Mouse (Mus musculus) kidney, postnatal 4 days (tissue): ENCODE measurements around the gene Cyp2c39.
"Not testable (repeated sequence)": the region's sequence is repeated elsewhere in the genome, so short reads cannot be mapped to it uniquely, and the experiment has no call there.

Source experiments
- DNase-seq, 2 experiments: peaks; one replicate each; pipeline ENCODE4 v3.0.0; 2021; ENCODE audit warnings: mixed read lengths in 2 of 2

The Cyp2c39 gene

DNA sequence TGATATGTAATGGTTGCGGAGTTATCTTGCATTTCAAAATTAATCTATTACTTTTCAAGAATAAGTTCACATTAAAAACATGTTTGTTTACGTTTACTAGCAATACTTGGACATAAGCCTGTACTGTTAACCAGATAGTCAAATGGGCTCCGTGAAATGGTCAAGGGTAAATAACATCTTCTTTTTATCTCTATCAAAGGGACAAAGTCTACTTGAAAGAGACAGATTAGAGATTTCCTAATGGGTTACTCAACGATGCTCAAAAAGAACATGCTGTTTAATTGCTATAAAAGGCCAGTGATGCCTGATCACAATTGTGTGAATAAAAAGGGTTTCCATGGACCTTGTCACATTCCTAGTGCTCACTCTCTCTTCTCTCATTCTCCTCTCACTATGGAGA is at the start of gene Cyp2c39:
Cyp2c39 (plus strand) TSS at position 329 of the 400 bp plus-strand sequence.
- DNase-seq: no peak

DNA sequence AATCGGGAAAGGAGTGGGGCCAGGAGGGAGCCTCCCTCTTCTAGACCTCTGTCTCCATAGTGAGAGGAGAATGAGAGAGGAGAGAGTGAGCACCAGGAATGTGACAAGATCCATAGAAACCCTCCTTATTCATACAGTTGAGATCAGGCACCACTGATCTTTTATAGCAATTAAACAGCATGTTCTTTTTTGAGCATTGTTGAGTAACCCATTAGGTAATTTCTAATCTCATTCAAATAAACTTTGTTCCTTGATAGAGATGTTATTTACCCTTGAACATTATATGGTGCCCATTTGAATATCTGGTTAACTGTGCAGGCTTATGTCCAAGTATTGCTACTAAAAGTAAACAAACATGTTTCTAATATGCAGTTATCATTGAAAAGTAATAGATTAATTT is 47.7 kb upstream of the Cyp2c39 start, which contains the start of gene Cyp2c38:
Cyp2c38 (minus strand) TSS at position 135 of the 400 bp plus-strand sequence.
- no peak for DNase-seq

DNA sequence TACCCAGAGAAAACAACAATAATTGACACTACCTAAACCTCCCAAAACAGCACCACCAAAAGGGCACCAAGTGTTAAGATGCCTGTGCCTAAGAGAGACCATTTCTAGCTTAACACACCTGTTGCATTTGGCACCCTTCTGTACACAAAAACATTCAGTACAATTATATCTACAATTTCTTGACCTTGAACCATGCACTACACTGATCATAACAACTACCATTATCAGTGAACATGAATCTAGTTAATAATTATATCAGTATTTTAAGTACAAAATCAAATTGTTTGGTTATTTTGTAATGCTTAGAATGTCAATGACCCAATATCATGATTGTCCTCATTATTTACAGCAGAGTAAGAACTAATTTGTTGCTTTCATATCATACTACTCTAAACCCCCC is 46.7 kb upstream of the Cyp2c39 start:
- DNase-seq: no peak

DNA sequence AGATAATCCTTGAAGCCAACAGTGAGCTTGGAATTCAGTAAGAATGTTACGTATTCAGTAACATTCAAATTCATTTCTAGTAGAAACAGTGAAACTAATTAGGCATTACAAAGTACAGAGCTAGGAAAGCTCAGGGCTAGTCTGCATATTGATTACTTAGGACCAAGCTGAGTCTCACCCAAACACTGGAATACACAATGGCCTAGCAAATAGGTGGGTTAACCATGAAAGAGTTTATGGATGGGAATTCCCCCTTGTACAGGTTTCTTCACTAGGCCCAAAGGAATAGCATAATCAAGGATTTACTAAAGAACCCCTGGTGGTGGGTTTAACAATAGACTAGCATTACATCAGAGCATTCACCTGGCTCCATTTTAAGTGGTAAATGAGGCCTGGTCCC is 26.7 kb upstream of the Cyp2c39 start:
- DNase-seq: not testable (repeated sequence)

DNA sequence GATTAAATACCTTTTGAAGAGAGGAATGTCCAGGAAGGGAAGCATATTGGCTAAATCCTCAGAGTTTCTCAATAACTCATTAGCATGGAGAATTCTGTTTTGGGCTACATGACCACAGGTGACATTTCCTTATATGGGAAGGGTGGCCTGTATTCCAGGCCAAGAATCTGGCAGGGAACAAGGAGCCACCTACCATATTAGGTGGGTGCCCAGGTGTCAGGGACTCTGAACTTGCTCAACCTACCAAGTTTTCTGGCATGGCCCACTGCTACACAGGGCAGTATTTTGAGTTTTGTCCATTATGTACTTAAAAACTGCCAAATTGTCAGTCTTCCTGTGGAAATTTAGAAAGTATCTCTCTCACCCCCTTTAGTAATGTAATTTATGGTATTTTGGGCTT is 4.3 kb upstream of the Cyp2c39 start:
- DNase-seq: no peak

DNA sequence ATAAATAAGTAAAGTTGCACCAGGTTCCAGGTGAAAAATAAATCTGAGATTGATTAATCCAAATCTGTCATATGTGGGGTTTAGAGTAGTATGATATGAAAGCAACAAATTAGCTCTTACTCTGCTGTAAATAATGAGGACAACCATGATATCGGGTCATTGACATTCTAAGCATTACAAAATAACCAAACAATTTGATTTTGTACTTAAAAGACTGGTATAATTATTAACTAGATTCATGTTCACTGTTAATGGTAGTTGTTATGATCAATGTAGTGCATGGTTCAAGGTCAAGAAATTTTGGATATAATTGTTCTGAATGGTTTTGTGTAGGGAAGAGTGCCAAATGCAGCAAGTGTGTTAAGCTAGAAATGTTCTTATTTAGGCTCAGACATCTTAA is 1.1 kb upstream of the Cyp2c39 start:
- no peak for DNase-seq
